Mouse (Mus musculus) MEL (cell line): ENCODE results near the gene Hk2. TPM values are rescaled to one million over a fixed set of nuclear protein-coding genes. Genes with fewer than 3 reads are reported as not detected.
A peak's percentile ranks its signal among the peaks of the same experiment; 100 is the strongest.

Experiments used
- DNase-seq: peaks from one replicate; pipeline ENCODE4 v3.0.0; 2011; ENCODE audit warnings: low read depth, low spot score
- H3K27ac ChIP-seq: 2 replicates; pipeline ENCODE4 v1.5.1; 2012; ENCODE audit warnings: low read depth, mild to moderate bottlenecking, control low read depth, low read length, moderate library complexity; ENCODE audit not compliant: control insufficient read depth
- H3K27me3 ChIP-seq, 2 experiments: fragments of 150-350 bp in 1 of 2; sonication (generic) in 1 of 2; 2 replicates each; pipeline ENCODE4 v1.6.1; 2012; ENCODE audit warnings: low read length in 2 of 2, mild to moderate bottlenecking in 2 of 2, improper control_type of control experiment in 1 of 2, moderate library complexity in 1 of 2; ENCODE audit not compliant: insufficient read depth in 2 of 2, control insufficient read depth in 1 of 2
- H3K36me3 ChIP-seq, 2 experiments: 2 replicates each; pipeline ENCODE4 v1.6.1; 2012 to 2014; ENCODE audit warnings: low read length in 2 of 2, improper control_type of control experiment in 1 of 2, inconsistent platforms in 1 of 2, mild to moderate bottlenecking in 1 of 2; ENCODE audit not compliant: insufficient read depth in 2 of 2, control insufficient read depth in 1 of 2
- H3K4me1 ChIP-seq, 2 experiments: fragments of 150-350 bp in 1 of 2; sonication (generic) in 1 of 2; 2 replicates each; pipeline ENCODE4 v1.6.1; 2012; ENCODE audit warnings: low read length in 2 of 2, improper control_type of control experiment in 1 of 2, mild to moderate bottlenecking in 1 of 2; ENCODE audit not compliant: insufficient read depth in 2 of 2, control insufficient read depth in 1 of 2
- H3K4me3 ChIP-seq, 2 experiments: fragments of 150-350 bp in 1 of 2; sonication (generic) in 1 of 2; 2 replicates each; pipeline ENCODE4 v1.5.1; 2012; ENCODE audit warnings: low read depth in 2 of 2, low read length in 2 of 2, mild to moderate bottlenecking in 2 of 2, moderate library complexity in 2 of 2, control low read depth in 1 of 2, improper control_type of control experiment in 1 of 2; ENCODE audit not compliant: control insufficient read depth in 1 of 2, insufficient read depth in 1 of 2
- H3K79me2 ChIP-seq: 2 replicates; pipeline ENCODE4 v1.6.1; 2012; ENCODE audit warnings: mild to moderate bottlenecking, low read length, moderate library complexity; ENCODE audit not compliant: control insufficient read depth, poor library complexity, insufficient read depth
- H3K9ac ChIP-seq: 2 replicates; pipeline ENCODE4 v1.6.1; 2012; ENCODE audit warnings: low read depth, mild to moderate bottlenecking, control low read depth, low read length, moderate library complexity; ENCODE audit not compliant: control insufficient read depth, poor library complexity, severe bottlenecking
- H3K9me3 ChIP-seq: fragments of 150-350 bp; sonication (generic); replicated peaks from 2 replicates; pipeline ENCODE4 v1.6.1; 2012; ENCODE audit warnings: mild to moderate bottlenecking, low read length, improper control_type of control experiment, moderate library complexity; ENCODE audit not compliant: insufficient read depth
- BHLHE40 ChIP-seq: IDR thresholded peaks from 2 replicates; pipeline ENCODE4 v1.6.1; 2012; ENCODE audit warnings: low read depth, mild to moderate bottlenecking, inconsistent platforms, low read length, improper control_type of control experiment, borderline replicate concordance
- CHD1 ChIP-seq: IDR thresholded peaks from 2 replicates; pipeline ENCODE4 v1.6.1; 2012; ENCODE audit warnings: low read depth, mild to moderate bottlenecking, inconsistent platforms, low read length, improper control_type of control experiment
- CTCF ChIP-seq, 3 experiments: IDR thresholded peaks in 2 of 3; conservative IDR thresholded peaks in 1 of 3; 2 replicates each; pipeline ENCODE4 v1.5.1; 2011 to 2012; ENCODE audit warnings: low read length in 3 of 3, low read depth in 2 of 3, mild to moderate bottlenecking in 2 of 3, improper control_type of control experiment in 1 of 3, inconsistent platforms in 1 of 3, mixed read lengths in 1 of 3, moderate library complexity in 1 of 3; ENCODE audit not compliant: control insufficient read depth in 1 of 3, insufficient read depth in 1 of 3, poor library complexity in 1 of 3, severe bottlenecking in 1 of 3
- EP300 ChIP-seq, 2 experiments: IDR thresholded peaks; 2 replicates each; pipeline ENCODE4 v1.6.1; 2011; ENCODE audit warnings: improper control_type of control experiment in 2 of 2, low read length in 2 of 2, low read depth in 1 of 2, mild to moderate bottlenecking in 1 of 2
- ETS1 ChIP-seq: IDR thresholded peaks from 2 replicates; pipeline ENCODE4 v1.6.1; 2012; ENCODE audit warnings: low read depth, mild to moderate bottlenecking, inconsistent platforms, low read length, improper control_type of control experiment, moderate library complexity
- GABPA ChIP-seq: IDR thresholded peaks from 2 replicates; pipeline ENCODE4 v1.6.1; 2012; ENCODE audit warnings: low read depth, mild to moderate bottlenecking, inconsistent platforms, low read length, improper control_type of control experiment, moderate library complexity
- GATA1 ChIP-seq: IDR thresholded peaks from 2 replicates; pipeline ENCODE4 v1.6.1; 2011; ENCODE audit warnings: low read depth, low read length, improper control_type of control experiment
- HCFC1 ChIP-seq: IDR thresholded peaks from 2 replicates; pipeline ENCODE4 v1.6.1; 2012; ENCODE audit warnings: low read depth, mild to moderate bottlenecking, inconsistent platforms, low read length, improper control_type of control experiment, moderate library complexity
- JUND ChIP-seq: IDR thresholded peaks from 2 replicates; pipeline ENCODE4 v1.6.1; 2011; ENCODE audit warnings: low read depth, mild to moderate bottlenecking, improper control_type of control experiment, low read length
- MXI1 ChIP-seq: IDR thresholded peaks from 2 replicates; pipeline ENCODE4 v1.6.1; 2011; ENCODE audit warnings: mild to moderate bottlenecking, low read depth, low read length, improper control_type of control experiment
- MYB ChIP-seq: IDR thresholded peaks from 2 replicates; pipeline ENCODE4 v1.6.1; 2011; ENCODE audit warnings: mild to moderate bottlenecking, low read depth, low read length, improper control_type of control experiment
- NELFE ChIP-seq: IDR thresholded peaks from 2 replicates; pipeline ENCODE4 v1.6.1; 2011; ENCODE audit warnings: low read depth, low read length, improper control_type of control experiment
- NRF1 ChIP-seq: IDR thresholded peaks from 2 replicates; pipeline ENCODE4 v1.6.1; 2014; ENCODE audit warnings: low read depth, mild to moderate bottlenecking, inconsistent platforms, low read length, improper control_type of control experiment, moderate library complexity; ENCODE audit not compliant: poor library complexity, insufficient read depth, severe bottlenecking
- POLR2AphosphoS5 ChIP-seq: IDR thresholded peaks from 2 replicates; pipeline ENCODE4 v1.6.1; 2012; ENCODE audit warnings: low read depth, borderline replicate concordance, mild to moderate bottlenecking, inconsistent platforms, low read length, moderate library complexity, mixed read lengths
- RCOR1 ChIP-seq: IDR thresholded peaks from 2 replicates; pipeline ENCODE4 v1.6.1; 2012; ENCODE audit warnings: low read depth, mild to moderate bottlenecking, inconsistent platforms, low read length, improper control_type of control experiment
- SMC3 ChIP-seq: IDR thresholded peaks from 2 replicates; pipeline ENCODE4 v1.6.1; 2011; ENCODE audit warnings: low read depth, low read length, improper control_type of control experiment
- TAL1 ChIP-seq: IDR thresholded peaks from 2 replicates; pipeline ENCODE4 v1.6.1; 2012; ENCODE audit warnings: mild to moderate bottlenecking, inconsistent platforms, low read length, moderate library complexity, mixed read lengths
- TCF12 ChIP-seq: IDR thresholded peaks from 2 replicates; pipeline ENCODE4 v1.6.1; 2014; ENCODE audit warnings: low read depth, mild to moderate bottlenecking, inconsistent platforms, low read length, improper control_type of control experiment, moderate library complexity
- ZNF384 ChIP-seq: IDR thresholded peaks from 2 replicates; pipeline ENCODE4 v1.6.1; 2012; ENCODE audit warnings: low read depth, mild to moderate bottlenecking, inconsistent platforms, low read length, improper control_type of control experiment
- polyA plus RNA-seq, 2 experiments: library from polyadenylated mRNA; stranded (reverse) in 1 of 2; unstranded in 1 of 2; fragments of >175 nt in 1 of 2; fragments of >200 nt in 1 of 2; gene quantifications; 2 replicates each; pipeline versions ENCODE4 v1.2.1 to v1.2.4; 2012; ENCODE audit warnings: low replicate concordance in 2 of 2, low read depth in 1 of 2; ENCODE audit not compliant: insufficient read length in 2 of 2, insufficient read depth in 1 of 2, missing spikeins in 1 of 2
- total RNA-seq: library from RNA; depleted of rRNA; stranded (reverse); fragments of 300-350 nt; gene quantifications from 2 replicates; pipeline ENCODE4 v1.2.3, GENCODE M21; 2012

Gene Hk2
- total and polyA plus RNA-seq, 3 experiments = 44.2 to 51.6 TPM; not detected in 1

- TF ChIP-seq HCFC1 (no peak), CTCF (IDR thresholded peaks at IDR 0.05 in 2 of 3, conservative IDR thresholded peaks at IDR 0.05 in 1 of 3; ENCODE audit: control insufficient read depth in 1 of 3, insufficient read depth in 1 of 3, low read depth in 2 of 3, low read length in 3 of 3, poor library complexity in 1 of 3, severe bottlenecking in 1 of 3) (peak; percentile 68 to 84 (median 83)), SMC3 (peak; percentile 33)
- H3K27me3 ChIP-seq = no peaks in the 10 kb centered on the region
- no peak overlapping the region for H3K27ac ChIP-seq
- H3K9ac ChIP-seq = no peak overlapping the region
- H3K36me3 ChIP-seq = peaks cover 14 to 15% of the 10 kb centered on the region in 2 experiments
- H3K4me1 ChIP-seq = peaks cover 13 to 28% of the 10 kb centered on the region in 2 experiments
- DNase-seq = peak; percentile 51
- H3K9me3 ChIP-seq = no peaks in the 10 kb centered on the region
- H3K4me3 ChIP-seq = no peak overlapping the region
- H3K79me2 ChIP-seq = peaks cover 6% of the 10 kb centered on the region
Measured at GRCm38 (mm10) chr6:82755338-82755737, 18.9 kb downstream of the Hk2 start.

DNA sequence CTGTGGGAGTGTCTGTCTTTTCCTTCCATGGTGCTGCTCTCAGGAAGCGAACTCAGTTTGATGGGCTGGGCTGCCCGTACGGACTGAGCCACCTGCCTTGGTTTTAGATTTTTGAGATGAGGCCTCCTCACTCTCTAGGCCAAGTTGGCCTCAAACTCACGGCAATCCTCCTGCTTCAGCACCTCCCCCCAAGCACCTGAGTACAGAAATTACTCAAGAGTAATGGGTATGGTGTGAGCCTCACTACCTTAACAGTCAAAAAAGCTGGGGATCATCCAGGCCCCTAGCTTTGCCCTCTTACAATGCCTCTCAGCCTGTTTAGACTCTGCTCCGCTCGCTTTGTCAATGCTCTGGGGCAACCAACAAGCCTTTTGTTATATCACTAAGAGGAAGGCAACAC is 19.5 kb downstream of the Hk2 start:
- Histone ChIP-seq H3K9me3 (no peaks in the 10 kb centered on the region), H3K27me3 (no peaks in the 10 kb centered on the region), H3K79me2 (peaks cover 3% of the 10 kb centered on the region), H3K9ac (no peak overlapping the region), H3K4me1 (peaks cover 13 to 31% of the 10 kb centered on the region in 2 experiments), H3K4me3 (no peak overlapping the region), H3K27ac (no peak overlapping the region), H3K36me3 (peaks cover 14 to 15% of the 10 kb centered on the region in 2 experiments)
- TF ChIP-seq MYB (no peak), ZNF384 (no peak), TAL1 (no peak), CHD1 (no peak), JUND (no peak), TCF12 (no peak), MXI1 (no peak), GABPA (no peak), NRF1 (no peak), NELFE (no peak), POLR2AphosphoS5 (no peak)
- no peak for DNase-seq

DNA sequence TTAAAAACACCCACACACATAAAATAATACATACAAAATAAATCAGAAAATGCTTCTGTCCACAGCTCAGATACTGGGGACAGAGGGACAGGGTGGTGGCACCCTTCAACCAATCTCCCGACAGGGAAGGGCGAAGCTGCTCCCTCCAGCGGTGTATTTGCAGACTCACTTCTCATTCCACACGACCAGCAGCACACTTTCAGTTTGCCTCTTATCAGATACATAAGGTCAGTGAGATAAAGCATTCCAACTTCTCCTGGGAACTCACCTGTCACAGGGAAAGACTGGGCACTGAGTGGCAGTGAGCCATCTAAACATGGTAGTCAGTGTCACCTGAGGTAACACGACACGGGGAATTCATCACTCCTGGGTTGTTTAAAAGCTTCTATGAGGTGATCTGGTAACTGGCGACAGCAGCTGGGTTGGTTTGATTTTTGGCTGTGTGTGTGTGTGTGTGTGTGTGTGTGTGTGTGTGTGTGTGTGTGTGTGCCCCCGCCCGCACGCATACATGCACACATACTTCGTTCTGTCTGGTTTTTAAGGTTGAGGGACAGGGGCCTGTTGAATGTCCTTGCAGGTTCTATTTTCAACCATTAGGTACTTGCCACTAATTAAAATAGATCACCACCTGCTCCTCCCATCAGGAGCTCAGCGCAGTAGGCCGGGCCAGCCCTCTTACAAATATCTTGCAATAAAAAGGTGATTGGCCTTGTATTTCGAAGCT is 20.5 kb downstream of the Hk2 start:
- Histone ChIP-seq H3K79me2 (peaks cover 3% of the 10 kb centered on the region), H3K27ac (no peak overlapping the region), H3K36me3 (peaks cover 14 to 17% of the 10 kb centered on the region in 2 experiments), H3K9ac (no peak overlapping the region), H3K9me3 (no peaks in the 10 kb centered on the region), H3K27me3 (no peaks in the 10 kb centered on the region), H3K4me3 (no peak overlapping the region), H3K4me1 (peaks cover 13 to 33% of the 10 kb centered on the region in 2 experiments)
- TF ChIP-seq RCOR1 (peak; percentile 34; the same call in 1 of the 2 replicates), SMC3 (peak; percentile 14; the same call in 1 of the 2 replicates), ETS1 (peak; percentile 37; the same call in 1 of the 2 replicates), BHLHE40 (no peak), NELFE (no peak), NRF1 (no peak), CTCF (IDR thresholded peaks at IDR 0.05 in 2 of 3, conservative IDR thresholded peaks at IDR 0.05 in 1 of 3; ENCODE audit: control insufficient read depth in 1 of 3, insufficient read depth in 1 of 3, low read depth in 2 of 3, low read length in 3 of 3, poor library complexity in 1 of 3, severe bottlenecking in 1 of 3) (peak in 2 of 3 experiments; percentile 34; a peak in 2 of 6 replicates), EP300 (IDR thresholded peaks at IDR 0.05; ENCODE audit: low read depth in 1 of 2, low read length in 2 of 2) (peak in 1 of 2 experiments; percentile 40; a peak in 1 of 4 replicates), TCF12 (0 out of 2 replicates have a peak, but pooled peaks have one; percentile 39), GATA1 (peak; percentile 43)
- DNase-seq = no peak
